Mouse (Mus musculus): ENCODE measurements at regions not wholly inside any gene's neighbourhood (a gene's known extent, or its start where the extent isn't known, plus 50 kb on each side); places are given as distances from the start of the nearest gene placed in this dataset.

- ATAC-seq (replicated peaks; ENCODE audit: insufficient number of reproducible peaks, low FRiP score, low TSS enrichment) = no peak
- H3K4me3 ChIP-seq (ENCODE audit: low read depth, low read length) = no peak overlapping the region
- no peaks in the 10 kb centered on the region for H3K27me3 ChIP-seq (ENCODE audit: control insufficient read depth, insufficient read depth, low read length)
- no peak overlapping the region for H3K4me2 ChIP-seq
- H3K36me3 ChIP-seq (ENCODE audit: control insufficient read depth, insufficient read depth, low read length) = no peaks in the 10 kb centered on the region
- no peak overlapping the region for H3K9ac ChIP-seq (ENCODE audit: low read depth, low read length)
- H3K9me3 ChIP-seq (replicated peaks; ENCODE audit: control insufficient read depth, low read length) = no peaks in the 10 kb centered on the region
- WGBS (ENCODE audit: insufficient replicate concordance) = 77% methylated on average over 5 of the region's 5 CpGs
- no peak overlapping the region for H3K27ac ChIP-seq (ENCODE audit: low read depth, low read length)
- peaks cover 8% of the 10 kb centered on the region for H3K4me1 ChIP-seq (ENCODE audit: control insufficient read depth, insufficient read depth, low read length)
Observed at GRCm38 (mm10) chr17:47135391-47135790, 125.0 kb upstream of the Ubr2 start.

GRCm38 (mm10) chr17:47133785-47134184 lies 123.4 kb upstream of the Ubr2 start:
- Histone ChIP-seq H3K9me3 (replicated peaks; ENCODE audit: control insufficient read depth, low read length) (no peaks in the 10 kb centered on the region), H3K27me3 (ENCODE audit: control insufficient read depth, insufficient read depth, low read length) (no peaks in the 10 kb centered on the region), H3K27ac (ENCODE audit: low read depth, low read length) (no peak overlapping the region), H3K4me3 (ENCODE audit: low read depth, low read length) (no peak overlapping the region), H3K9ac (ENCODE audit: low read depth, low read length) (no peak overlapping the region), H3K36me3 (ENCODE audit: control insufficient read depth, insufficient read depth, low read length) (no peaks in the 10 kb centered on the region), H3K4me1 (ENCODE audit: control insufficient read depth, insufficient read depth, low read length) (peaks cover 7% of the 10 kb centered on the region), H3K4me2 (no peak overlapping the region)
- ATAC-seq (replicated peaks; ENCODE audit: insufficient number of reproducible peaks, low FRiP score, low TSS enrichment) = no peak
- WGBS (ENCODE audit: insufficient replicate concordance) = 55% methylated on average over 2 of the region's 2 CpGs

GRCm38 (mm10) chr17:47127571-47127970 lies 117.2 kb upstream of the Ubr2 start:
- Histone ChIP-seq H3K36me3 (ENCODE audit: control insufficient read depth, insufficient read depth, low read length) (no peaks in the 10 kb centered on the region), H3K9me3 (replicated peaks; ENCODE audit: control insufficient read depth, low read length) (no peaks in the 10 kb centered on the region), H3K4me3 (ENCODE audit: low read depth, low read length) (no peak overlapping the region), H3K4me2 (no peak overlapping the region), H3K9ac (ENCODE audit: low read depth, low read length) (no peak overlapping the region), H3K27me3 (ENCODE audit: control insufficient read depth, insufficient read depth, low read length) (no peaks in the 10 kb centered on the region), H3K4me1 (ENCODE audit: control insufficient read depth, insufficient read depth, low read length) (no peaks in the 10 kb centered on the region), H3K27ac (ENCODE audit: low read depth, low read length) (no peak overlapping the region)
- ATAC-seq (replicated peaks; ENCODE audit: insufficient number of reproducible peaks, low FRiP score, low TSS enrichment) = no peak
- 80% methylated on average over 3 of the region's 3 CpGs for WGBS (ENCODE audit: insufficient replicate concordance)

GRCm38 (mm10) chr17:47123576-47123975 lies 113.2 kb upstream of the Ubr2 start:
- Histone ChIP-seq H3K27ac (ENCODE audit: low read depth, low read length) (no peak overlapping the region), H3K9me3 (replicated peaks; ENCODE audit: control insufficient read depth, low read length) (no peaks in the 10 kb centered on the region), H3K4me1 (ENCODE audit: control insufficient read depth, insufficient read depth, low read length) (no peaks in the 10 kb centered on the region), H3K4me2 (no peak overlapping the region), H3K9ac (ENCODE audit: low read depth, low read length) (no peak overlapping the region), H3K4me3 (ENCODE audit: low read depth, low read length) (no peak overlapping the region), H3K36me3 (ENCODE audit: control insufficient read depth, insufficient read depth, low read length) (no peaks in the 10 kb centered on the region), H3K27me3 (ENCODE audit: control insufficient read depth, insufficient read depth, low read length) (no peaks in the 10 kb centered on the region)
- ATAC-seq (replicated peaks; ENCODE audit: insufficient number of reproducible peaks, low FRiP score, low TSS enrichment) = no peak
- WGBS (ENCODE audit: insufficient replicate concordance) = 87% methylated on average over 18 of the region's 18 CpGs

GRCm38 (mm10) chr17:47122221-47122620 lies 111.9 kb upstream of the Ubr2 start:
- H3K36me3 ChIP-seq (ENCODE audit: control insufficient read depth, insufficient read depth, low read length) = no peaks in the 10 kb centered on the region
- H3K27me3 ChIP-seq (ENCODE audit: control insufficient read depth, insufficient read depth, low read length) = no peaks in the 10 kb centered on the region
- H3K4me3 ChIP-seq (ENCODE audit: low read depth, low read length) = no peak overlapping the region
- no peak overlapping the region for H3K4me2 ChIP-seq
- H3K9ac ChIP-seq (ENCODE audit: low read depth, low read length) = no peak overlapping the region
- H3K27ac ChIP-seq (ENCODE audit: low read depth, low read length) = no peak overlapping the region
- WGBS (ENCODE audit: insufficient replicate concordance) = 75% methylated on average over 9 of the region's 9 CpGs
- no peaks in the 10 kb centered on the region for H3K4me1 ChIP-seq (ENCODE audit: control insufficient read depth, insufficient read depth, low read length)
- H3K9me3 ChIP-seq (replicated peaks; ENCODE audit: control insufficient read depth, low read length) = no peaks in the 10 kb centered on the region
- no peak for ATAC-seq (replicated peaks; ENCODE audit: insufficient number of reproducible peaks, low FRiP score, low TSS enrichment)

- 79% methylated on average over 7 of the region's 7 CpGs for WGBS (ENCODE audit: insufficient replicate concordance)
- H3K36me3 ChIP-seq (ENCODE audit: control insufficient read depth, insufficient read depth, low read length) = no peaks in the 10 kb centered on the region
- H3K4me3 ChIP-seq (ENCODE audit: low read depth, low read length) = no peak overlapping the region
- ATAC-seq (replicated peaks; ENCODE audit: insufficient number of reproducible peaks, low FRiP score, low TSS enrichment) = no peak
- H3K9me3 ChIP-seq (replicated peaks; ENCODE audit: control insufficient read depth, low read length) = no peaks in the 10 kb centered on the region
- H3K27ac ChIP-seq (ENCODE audit: low read depth, low read length) = no peak overlapping the region
- H3K9ac ChIP-seq (ENCODE audit: low read depth, low read length) = no peak overlapping the region
- H3K27me3 ChIP-seq (ENCODE audit: control insufficient read depth, insufficient read depth, low read length) = no peaks in the 10 kb centered on the region
- H3K4me1 ChIP-seq (ENCODE audit: control insufficient read depth, insufficient read depth, low read length) = no peaks in the 10 kb centered on the region
- H3K4me2 ChIP-seq = no peak overlapping the region
Observed at GRCm38 (mm10) chr17:47118010-47118409, 107.7 kb upstream of the Ubr2 start.

GRCm38 (mm10) chr17:47115754-47116153 lies 105.4 kb upstream of the Ubr2 start:
- Histone ChIP-seq H3K27me3 (ENCODE audit: control insufficient read depth, insufficient read depth, low read length) (no peaks in the 10 kb centered on the region), H3K36me3 (ENCODE audit: control insufficient read depth, insufficient read depth, low read length) (no peaks in the 10 kb centered on the region), H3K4me3 (ENCODE audit: low read depth, low read length) (no peak overlapping the region), H3K9me3 (replicated peaks; ENCODE audit: control insufficient read depth, low read length) (no peaks in the 10 kb centered on the region), H3K9ac (ENCODE audit: low read depth, low read length) (no peak overlapping the region), H3K27ac (ENCODE audit: low read depth, low read length) (no peak overlapping the region), H3K4me1 (ENCODE audit: control insufficient read depth, insufficient read depth, low read length) (no peaks in the 10 kb centered on the region), H3K4me2 (no peak overlapping the region)
- ATAC-seq (replicated peaks; ENCODE audit: insufficient number of reproducible peaks, low FRiP score, low TSS enrichment) = no peak
- 41% methylated on average over 13 of the region's 13 CpGs for WGBS (ENCODE audit: insufficient replicate concordance)

GRCm38 (mm10) chr17:47115141-47115540 lies 104.8 kb upstream of the Ubr2 start:
- Histone ChIP-seq H3K36me3 (ENCODE audit: control insufficient read depth, insufficient read depth, low read length) (no peaks in the 10 kb centered on the region), H3K4me2 (no peak overlapping the region), H3K9ac (ENCODE audit: low read depth, low read length) (no peak overlapping the region), H3K9me3 (replicated peaks; ENCODE audit: control insufficient read depth, low read length) (no peaks in the 10 kb centered on the region), H3K27ac (ENCODE audit: low read depth, low read length) (no peak overlapping the region), H3K4me1 (ENCODE audit: control insufficient read depth, insufficient read depth, low read length) (no peaks in the 10 kb centered on the region), H3K27me3 (ENCODE audit: control insufficient read depth, insufficient read depth, low read length) (no peaks in the 10 kb centered on the region), H3K4me3 (ENCODE audit: low read depth, low read length) (no peak overlapping the region)
- WGBS (ENCODE audit: insufficient replicate concordance) = 69% methylated on average over 5 of the region's 5 CpGs
- no peak for ATAC-seq (replicated peaks; ENCODE audit: insufficient number of reproducible peaks, low FRiP score, low TSS enrichment)

- no peaks in the 10 kb centered on the region for H3K27me3 ChIP-seq (ENCODE audit: control insufficient read depth, insufficient read depth, low read length)
- H3K27ac ChIP-seq (ENCODE audit: low read depth, low read length) = no peak overlapping the region
- H3K9me3 ChIP-seq (replicated peaks; ENCODE audit: control insufficient read depth, low read length) = no peaks in the 10 kb centered on the region
- no peak for ATAC-seq (replicated peaks; ENCODE audit: insufficient number of reproducible peaks, low FRiP score, low TSS enrichment)
- H3K4me3 ChIP-seq (ENCODE audit: low read depth, low read length) = no peak overlapping the region
- H3K9ac ChIP-seq (ENCODE audit: low read depth, low read length) = no peak overlapping the region
- no peaks in the 10 kb centered on the region for H3K36me3 ChIP-seq (ENCODE audit: control insufficient read depth, insufficient read depth, low read length)
- H3K4me2 ChIP-seq = no peak overlapping the region
- no peaks in the 10 kb centered on the region for H3K4me1 ChIP-seq (ENCODE audit: control insufficient read depth, insufficient read depth, low read length)
- 82% methylated on average over 7 of the region's 7 CpGs for WGBS (ENCODE audit: insufficient replicate concordance)
Observed at GRCm38 (mm10) chr17:47114736-47115135, 104.4 kb upstream of the Ubr2 start.

Measured in heart, embryonic 11.5 days (tissue).